Mouse (Mus musculus): ENCODE data around the gene Sprtn. TPM values are rescaled to one million over a fixed set of nuclear protein-coding genes. Genes with fewer than 3 reads are reported as not detected.

Gene Sprtn
- polyA plus RNA-seq, 1 experiment = 9.0 TPM

GRCm38 (mm10) chr8:124944406-124944805 is 46.7 kb downstream of the Sprtn start:
- Histone ChIP-seq H3K36me3 (ENCODE audit: control insufficient read depth, insufficient read depth, low read length) (no peaks in the 10 kb centered on the region), H3K4me3 (ENCODE audit: low read depth, low read length) (no peak overlapping the region), H3K4me1 (ENCODE audit: control insufficient read depth, insufficient read depth, insufficient read length, low read length) (peaks cover 14% of the 10 kb centered on the region), H3K27ac (ENCODE audit: insufficient read depth, low read depth, low read length) (no peak overlapping the region), H3K27me3 (ENCODE audit: control insufficient read depth, insufficient read depth, low read length) (no peaks in the 10 kb centered on the region)
- WGBS = 65% methylated on average over 7 of the region's 7 CpGs
- TF ChIP-seq CTCF (IDR thresholded peaks at IDR 0.05; ENCODE audit: extremely low read depth, insufficient read length, insufficient replicate concordance, low read depth, low read length) (no peak), POLR2A (IDR thresholded peaks at IDR 0.05; ENCODE audit: low read depth, low read length) (no peak)

DNA sequence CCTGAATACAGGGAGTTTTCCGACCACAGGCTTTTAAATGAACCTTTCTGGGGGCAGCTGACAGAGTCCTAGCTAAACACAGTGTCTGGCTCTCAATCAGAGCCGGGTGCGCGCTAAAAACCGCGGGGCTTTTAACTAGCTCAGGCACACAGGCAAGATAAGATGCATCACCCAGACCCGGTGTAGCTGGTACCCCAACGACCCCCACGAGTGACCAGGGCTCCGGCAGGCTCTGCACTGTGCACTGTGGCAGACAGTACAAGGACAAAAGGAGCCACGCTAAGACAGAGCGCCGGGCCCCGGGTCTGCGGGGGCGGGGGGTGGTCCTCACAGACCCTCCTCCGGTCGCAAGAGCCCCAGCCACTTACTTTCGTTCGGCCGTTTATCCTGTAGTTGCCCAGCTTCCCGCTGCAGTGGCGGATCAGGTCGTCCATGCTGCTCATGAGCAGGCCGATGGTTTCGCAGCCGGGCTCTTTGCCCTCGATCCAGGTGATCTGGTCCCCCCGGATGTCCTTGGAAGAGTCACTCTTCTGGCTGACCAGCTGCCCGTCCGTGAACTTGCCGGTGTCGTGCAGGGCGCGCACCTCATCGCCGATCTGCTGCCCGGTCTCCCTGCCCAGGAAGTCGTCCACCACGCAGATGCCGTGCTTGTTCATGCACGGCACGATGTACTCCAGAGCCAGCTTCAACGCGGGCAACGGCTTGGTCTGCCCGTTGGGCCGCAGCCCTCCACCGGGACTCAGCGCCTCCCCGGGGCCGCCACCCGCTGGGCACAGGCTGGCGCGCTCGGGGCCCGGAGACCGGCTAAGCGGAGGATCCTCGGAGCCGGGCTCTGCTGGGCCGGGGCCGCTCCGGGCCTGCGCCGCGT is 50.4 kb downstream of the Sprtn start:
- Histone ChIP-seq H3K27ac (ENCODE audit: insufficient read depth, low read depth, low read length) (peak overlapping the region; percentile 73), H3K4me1 (ENCODE audit: control insufficient read depth, insufficient read depth, insufficient read length, low read length) (peaks cover 32% of the 10 kb centered on the region), H3K27me3 (ENCODE audit: control insufficient read depth, insufficient read depth, low read length) (no peaks in the 10 kb centered on the region), H3K36me3 (ENCODE audit: control insufficient read depth, insufficient read depth, low read length) (no peaks in the 10 kb centered on the region), H3K4me3 (ENCODE audit: low read depth, low read length) (peak overlapping the region; percentile 89)
- TF ChIP-seq POLR2A (IDR thresholded peaks at IDR 0.05; ENCODE audit: low read depth, low read length) (no peak), CTCF (IDR thresholded peaks at IDR 0.05; ENCODE audit: extremely low read depth, insufficient read length, insufficient replicate concordance, low read depth, low read length) (no peak)
- WGBS = under 1% methylated on average over 67 of the region's 67 CpGs

DNA sequence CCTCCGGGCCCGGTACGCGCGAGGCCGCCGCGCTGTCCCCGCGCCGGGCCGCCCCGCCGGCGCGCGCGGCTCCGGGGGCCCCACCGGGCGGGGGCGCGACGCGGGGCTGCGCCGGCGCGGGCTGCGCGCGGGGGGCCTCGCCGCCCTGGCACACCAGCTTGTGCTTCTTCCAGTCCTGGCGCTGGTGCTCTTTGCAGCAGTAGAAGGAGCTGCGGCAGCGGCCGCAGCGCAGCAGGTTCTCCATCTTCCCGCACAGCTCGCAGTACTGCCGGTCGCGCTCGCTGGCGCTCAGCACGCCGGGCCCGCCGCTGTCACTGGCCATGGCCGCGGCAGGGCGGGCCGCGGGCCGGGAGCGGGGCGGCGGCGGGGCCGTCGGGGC is 51.0 kb downstream of the Sprtn start:
- 7% methylated on average over 62 of the region's 62 CpGs for WGBS
- TF ChIP-seq CTCF (IDR thresholded peaks at IDR 0.05; ENCODE audit: extremely low read depth, insufficient read length, insufficient replicate concordance, low read depth, low read length) = no peak
- no peak for TF ChIP-seq POLR2A (IDR thresholded peaks at IDR 0.05; ENCODE audit: low read depth, low read length)
- Histone ChIP-seq H3K4me1 (ENCODE audit: control insufficient read depth, insufficient read depth, insufficient read length, low read length) (peaks cover 32% of the 10 kb centered on the region), H3K27ac (ENCODE audit: insufficient read depth, low read depth, low read length) (peak overlapping the region; percentile 73), H3K4me3 (ENCODE audit: low read depth, low read length) (peak overlapping the region; percentile 89), H3K36me3 (ENCODE audit: control insufficient read depth, insufficient read depth, low read length) (no peaks in the 10 kb centered on the region), H3K27me3 (ENCODE audit: control insufficient read depth, insufficient read depth, low read length) (no peaks in the 10 kb centered on the region)

DNA sequence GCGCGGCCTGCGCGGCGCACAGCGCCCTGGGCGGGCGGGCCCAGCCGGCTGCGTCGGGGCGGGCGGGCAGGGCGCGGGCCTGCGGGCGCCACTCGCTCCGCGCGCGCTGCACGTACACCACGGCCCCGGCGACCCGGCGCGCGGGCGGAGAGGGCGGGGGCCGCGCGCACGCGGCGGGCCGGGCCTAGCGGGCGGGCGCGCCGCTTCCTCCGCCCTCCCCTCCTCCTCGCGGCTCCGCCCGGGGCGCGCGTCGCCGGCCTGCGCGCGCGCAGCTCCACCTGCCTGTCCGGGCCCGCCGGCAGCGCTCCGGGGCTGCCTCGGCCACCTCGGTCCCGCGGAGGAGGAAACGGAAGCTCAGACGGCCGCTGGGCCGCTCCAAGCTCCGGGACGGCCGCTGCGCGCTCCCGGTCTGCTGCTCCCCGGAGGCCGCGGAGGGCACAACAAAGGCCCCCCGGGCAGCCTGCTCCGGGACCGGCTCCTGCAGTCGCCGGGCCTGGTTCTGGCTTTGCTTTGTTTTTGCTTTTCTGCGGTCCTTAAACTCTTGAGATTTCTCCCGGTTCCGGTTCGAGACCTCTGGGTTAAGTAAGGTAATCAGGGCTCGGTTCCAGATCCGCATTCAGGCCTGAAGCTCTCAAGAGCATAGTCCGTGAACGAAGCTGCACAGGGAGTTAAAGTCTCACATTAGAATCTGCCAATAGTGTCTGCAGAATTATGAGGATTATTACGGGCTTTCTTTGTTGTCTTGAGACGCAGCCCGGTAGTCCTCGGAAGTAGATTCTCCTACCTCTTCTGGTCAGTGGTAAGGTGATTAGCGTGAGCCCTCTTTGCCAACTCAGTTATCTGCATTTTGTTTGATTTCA is 51.8 kb downstream of the Sprtn start, which contains the start of gene Egln1:
Egln1 (minus strand) TSS at position 116 of the 860 bp plus-strand sequence.
- peaks cover 29% of the 10 kb centered on the region for H3K4me1 ChIP-seq (ENCODE audit: control insufficient read depth, insufficient read depth, insufficient read length, low read length)
- no peaks in the 10 kb centered on the region for H3K36me3 ChIP-seq (ENCODE audit: control insufficient read depth, insufficient read depth, low read length)
- H3K27me3 ChIP-seq (ENCODE audit: control insufficient read depth, insufficient read depth, low read length) = no peaks in the 10 kb centered on the region
- WGBS = 5% methylated on average over 83 of the region's 98 CpGs
- H3K4me3 ChIP-seq (ENCODE audit: low read depth, low read length) = peak within 1 kb of the TSS; percentile 97
- peak within 1 kb of the TSS; percentile 95 for H3K27ac ChIP-seq (ENCODE audit: insufficient read depth, low read depth, low read length)
- TF ChIP-seq CTCF (IDR thresholded peaks at IDR 0.05; ENCODE audit: extremely low read depth, insufficient read length, insufficient replicate concordance, low read depth, low read length) = no peak
- TF ChIP-seq POLR2A (IDR thresholded peaks at IDR 0.05; ENCODE audit: low read depth, low read length) = peak; percentile 96

- H3K27ac ChIP-seq (ENCODE audit: insufficient read depth, low read depth, low read length) = peak overlapping the region; percentile 95
- 9% methylated on average over 10 of the region's 10 CpGs for WGBS
- H3K4me3 ChIP-seq (ENCODE audit: low read depth, low read length) = peak overlapping the region; percentile 97
- TF ChIP-seq POLR2A (IDR thresholded peaks at IDR 0.05; ENCODE audit: low read depth, low read length) (no peak), CTCF (IDR thresholded peaks at IDR 0.05; ENCODE audit: extremely low read depth, insufficient read length, insufficient replicate concordance, low read depth, low read length) (no peak)
- no peaks in the 10 kb centered on the region for H3K36me3 ChIP-seq (ENCODE audit: control insufficient read depth, insufficient read depth, low read length)
- H3K27me3 ChIP-seq (ENCODE audit: control insufficient read depth, insufficient read depth, low read length) = no peaks in the 10 kb centered on the region
- peaks cover 28% of the 10 kb centered on the region for H3K4me1 ChIP-seq (ENCODE audit: control insufficient read depth, insufficient read depth, insufficient read length, low read length)
These were observed 52.4 kb downstream of the Sprtn start for GRCm38 (mm10) chr8:124950069-124950456.

DNA sequence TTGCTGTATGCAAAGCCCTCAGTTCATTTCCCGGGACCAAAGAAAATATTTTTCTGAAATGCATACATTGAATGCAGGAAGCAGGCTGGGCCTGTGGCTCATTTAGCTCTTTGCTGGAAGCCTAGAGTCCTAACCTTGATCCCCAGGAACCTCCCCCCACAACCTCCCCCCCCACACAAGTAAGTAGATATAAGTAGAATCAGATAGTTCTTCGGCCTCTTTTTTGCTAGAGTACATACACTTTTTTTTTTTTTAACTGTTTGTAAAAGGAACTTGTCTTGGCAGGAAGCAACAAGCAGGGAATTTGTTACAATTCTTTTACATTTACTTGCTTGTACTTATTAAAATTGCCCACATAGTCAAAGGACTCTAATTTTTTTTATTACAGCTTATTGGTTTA is 53.2 kb downstream of the Sprtn start:
- Histone ChIP-seq H3K27ac (ENCODE audit: insufficient read depth, low read depth, low read length) (no peak overlapping the region), H3K4me1 (ENCODE audit: control insufficient read depth, insufficient read depth, insufficient read length, low read length) (peaks cover 28% of the 10 kb centered on the region), H3K27me3 (ENCODE audit: control insufficient read depth, insufficient read depth, low read length) (no peaks in the 10 kb centered on the region), H3K36me3 (ENCODE audit: control insufficient read depth, insufficient read depth, low read length) (no peaks in the 10 kb centered on the region), H3K4me3 (ENCODE audit: low read depth, low read length) (no peak overlapping the region)
- WGBS = 64% methylated on average over 2 of the region's 2 CpGs
- TF ChIP-seq CTCF (IDR thresholded peaks at IDR 0.05; ENCODE audit: extremely low read depth, insufficient read length, insufficient replicate concordance, low read depth, low read length) (no peak), POLR2A (IDR thresholded peaks at IDR 0.05; ENCODE audit: low read depth, low read length) (no peak)

- Histone ChIP-seq H3K27me3 (ENCODE audit: control insufficient read depth, insufficient read depth, low read length) (no peaks in the 10 kb centered on the region), H3K27ac (ENCODE audit: insufficient read depth, low read depth, low read length) (no peak overlapping the region), H3K4me1 (ENCODE audit: control insufficient read depth, insufficient read depth, insufficient read length, low read length) (peaks cover 17% of the 10 kb centered on the region; the same call in 1 of the 2 replicates), H3K36me3 (ENCODE audit: control insufficient read depth, insufficient read depth, low read length) (no peaks in the 10 kb centered on the region), H3K4me3 (ENCODE audit: low read depth, low read length) (no peak overlapping the region)
- WGBS = 65% methylated on average over 7 of the region's 7 CpGs
- TF ChIP-seq CTCF (IDR thresholded peaks at IDR 0.05; ENCODE audit: extremely low read depth, insufficient read length, insufficient replicate concordance, low read depth, low read length) (peak; percentile 8; the same call in 1 of the 2 replicates), POLR2A (IDR thresholded peaks at IDR 0.05; ENCODE audit: low read depth, low read length) (no peak)
These were observed 55.5 kb downstream of the Sprtn start for GRCm38 (mm10) chr8:124953188-124953587.
